Comparison of ENCODE assay signal across 8 mouse cellular contexts in genomic region chr11:45881026-45881682, GRCm38 (mm10). TPM values are rescaled to one million over a fixed set of nuclear protein-coding genes. Genes with fewer than 3 reads are reported as not detected.
DNase-seq lines count a peak whose midpoint lies in the region; ATAC-seq and TF ChIP-seq lines count a peak whose summit lies in the region.

No protein-coding gene starts in this region.

- peaks cover 6% of the 10 kb centered on the region; the same call in 1 of the 2 replicates for H3K36me3 ChIP-seq in hindbrain, embryonic 13.5 days
- H3K36me3 ChIP-seq in midbrain, embryonic 14.5 days (ENCODE audit: control insufficient read depth, insufficient read depth, low read length) = 0 out of 2 replicates have a peak, but pooled peaks cover 3% of the 10 kb centered on the region

- H3K27ac ChIP-seq in embryonic fibroblast, embryonic 13.5 days (ENCODE audit: insufficient read depth, low read length) = 0 out of 2 replicates have a peak overlapping the region, but pooled peaks have one; percentile 9
- peak overlapping the region; percentile 8; the same call in 1 of the 2 replicates for H3K27ac ChIP-seq in hindbrain, embryonic 13.5 days
- no peak overlapping the region for H3K27ac ChIP-seq in midbrain, embryonic 14.5 days (replicated peaks; ENCODE audit: low read depth, low read length)

- no peak overlapping the region for H3K9ac ChIP-seq in hindbrain, embryonic 13.5 days
- H3K9ac ChIP-seq in midbrain, embryonic 14.5 days (replicated peaks; ENCODE audit: low read length) = no peak overlapping the region

- no peak overlapping the region for H3K4me3 ChIP-seq in lung, adult 2 months (replicated peaks; ENCODE audit: extremely low read depth, low read depth, low read length)
- no peak overlapping the region for H3K4me3 ChIP-seq in embryonic fibroblast, embryonic 13.5 days (ENCODE audit: insufficient read depth, low read length)
- no peak overlapping the region for H3K4me3 ChIP-seq in hindbrain, embryonic 13.5 days
- no peak overlapping the region for H3K4me3 ChIP-seq in midbrain, embryonic 14.5 days (replicated peaks; ENCODE audit: low read depth, low read length)

- peak; percentile 11 to 51 for DNase-seq in lung, adult 18-20 months
- no peak for DNase-seq in lung, adult 2 months
- peak; percentile 40 for DNase-seq in ZHBTc4 (ENCODE audit: low read depth, low spot score)
- DNase-seq in layer of hippocampus, postnatal 10 days (ENCODE audit: low spot score in 2 of 2) = peak; percentile 41 to 57
- peak; percentile 84 for DNase-seq in midbrain, embryonic 14.5 days

- 41% methylated on average over 6 of the region's 6 CpGs for WGBS in lung, adult 2 months
- WGBS in hindbrain, embryonic 13.5 days = 49% methylated on average over 6 of the region's 6 CpGs
- WGBS in midbrain, embryonic 14.5 days = 47% methylated on average over 6 of the region's 6 CpGs

- no peaks in the 10 kb centered on the region for H3K9me3 ChIP-seq in hindbrain, embryonic 13.5 days
- no peaks in the 10 kb centered on the region for H3K9me3 ChIP-seq in midbrain, embryonic 14.5 days (ENCODE audit: control insufficient read depth, low read length)

- H3K4me1 ChIP-seq in lung, adult 2 months (ENCODE audit: control insufficient read depth, insufficient read depth, low read length) = peaks cover 21% of the 10 kb centered on the region
- peaks cover 30% of the 10 kb centered on the region for H3K4me1 ChIP-seq in embryonic fibroblast, embryonic 13.5 days (ENCODE audit: control insufficient read depth, insufficient read depth, low read length)
- H3K4me1 ChIP-seq in hindbrain, embryonic 13.5 days (replicated peaks) = peaks cover 27% of the 10 kb centered on the region
- no peaks in the 10 kb centered on the region for H3K4me1 ChIP-seq in midbrain, embryonic 14.5 days (ENCODE audit: control insufficient read depth, insufficient read depth, low read length)

- no peak overlapping the region for H3K4me2 ChIP-seq in hindbrain, embryonic 13.5 days
- H3K4me2 ChIP-seq in midbrain, embryonic 14.5 days (ENCODE audit: low read length) = no peak overlapping the region

- no peak for TF ChIP-seq POLR2A in lung, adult 2 months (IDR thresholded peaks at IDR 0.05; ENCODE audit: borderline replicate concordance, extremely low read depth, low read depth, low read length)
- no peak for TF ChIP-seq POLR2A in embryonic fibroblast, embryonic 13.5 days (IDR thresholded peaks at IDR 0.05; ENCODE audit: low read depth, low read length)

- TF ChIP-seq CTCF in lung, adult 2 months (IDR thresholded peaks at IDR 0.05; ENCODE audit: insufficient read depth, low read length) = no peak
- no peak for TF ChIP-seq CTCF in embryonic fibroblast, embryonic 13.5 days (IDR thresholded peaks at IDR 0.05; ENCODE audit: borderline replicate concordance, insufficient read depth, low read length)

- no peaks in the 10 kb centered on the region for H3K27me3 ChIP-seq in hindbrain, embryonic 13.5 days
- no peaks in the 10 kb centered on the region for H3K27me3 ChIP-seq in midbrain, embryonic 14.5 days (ENCODE audit: control insufficient read depth, insufficient read depth, low read length)

- ATAC-seq in hindbrain, embryonic 13.5 days (ENCODE audit: low FRiP score) = no peak
- ATAC-seq in midbrain, embryonic 14.5 days (ENCODE audit: low FRiP score, low TSS enrichment) = no peak
- no peak for ATAC-seq in activated CD4-positive, CD25-positive, alpha-beta regulatory T cell, adult 4 months

RNA-seq across cellular contexts. Expression of gene Clint1, which starts 29.3 kb away (rescaled TPM):
- polyA plus RNA-seq in lung, adult 2 months (2012; rRNA removed) = 37.1 and 51.8 TPM in 2 replicates
- 106 and 109 TPM in 2 replicates for polyA plus RNA-seq in embryonic fibroblast, embryonic 13.5 days (2011; ENCODE audit: insufficient read length, low read depth, missing spikeins)
- 48.1 and 48.9 TPM in 2 replicates for polyA plus RNA-seq in hindbrain, embryonic 13.5 days (2015; fragmentation: Nextera tagmentation; extraction: Ambion mirVana)
- 10 to 100 TPM; 39.7 to 46.6 TPM for total RNA-seq in layer of hippocampus, postnatal 10 days (2021)
- 42.7 and 45.5 TPM in 2 replicates for polyA plus RNA-seq in midbrain, embryonic 14.5 days (2014; fragmentation: Nextera tagmentation; extraction: Ambion mirVana)
- 10 to 100 TPM; 45.4 to 47.0 TPM for polyA plus RNA-seq in activated CD4-positive, CD25-positive, alpha-beta regulatory T cell, adult 4 months (2017; shearing (Covaris generic))
